Mouse (Mus musculus) bone marrow, adult 2 months (tissue): ENCODE results near the gene Fam169b.

Experiments
- CTCF ChIP-seq: fragments of 200-500 bp; IDR thresholded peaks from 2 replicates; pipeline ENCODE4 v1.5.1; 2011; ENCODE audit warnings: low read length, control low read depth; ENCODE audit not compliant: control insufficient read depth, insufficient read depth
- POLR2A ChIP-seq: fragments of 200-500 bp; IDR thresholded peaks from 2 replicates; pipeline ENCODE4 v1.6.1; 2011; ENCODE audit warnings: low read depth, mild to moderate bottlenecking, control low read depth, low read length, borderline replicate concordance; ENCODE audit not compliant: control insufficient read depth

- TF ChIP-seq CTCF = no peak
- TF ChIP-seq POLR2A = no peak
Measured at GRCm38 (mm10) chr7:68312395-68312794, 38.8 kb downstream of the Fam169b start.
